Mouse (Mus musculus): ENCODE data around the gene Sash1.

DNA sequence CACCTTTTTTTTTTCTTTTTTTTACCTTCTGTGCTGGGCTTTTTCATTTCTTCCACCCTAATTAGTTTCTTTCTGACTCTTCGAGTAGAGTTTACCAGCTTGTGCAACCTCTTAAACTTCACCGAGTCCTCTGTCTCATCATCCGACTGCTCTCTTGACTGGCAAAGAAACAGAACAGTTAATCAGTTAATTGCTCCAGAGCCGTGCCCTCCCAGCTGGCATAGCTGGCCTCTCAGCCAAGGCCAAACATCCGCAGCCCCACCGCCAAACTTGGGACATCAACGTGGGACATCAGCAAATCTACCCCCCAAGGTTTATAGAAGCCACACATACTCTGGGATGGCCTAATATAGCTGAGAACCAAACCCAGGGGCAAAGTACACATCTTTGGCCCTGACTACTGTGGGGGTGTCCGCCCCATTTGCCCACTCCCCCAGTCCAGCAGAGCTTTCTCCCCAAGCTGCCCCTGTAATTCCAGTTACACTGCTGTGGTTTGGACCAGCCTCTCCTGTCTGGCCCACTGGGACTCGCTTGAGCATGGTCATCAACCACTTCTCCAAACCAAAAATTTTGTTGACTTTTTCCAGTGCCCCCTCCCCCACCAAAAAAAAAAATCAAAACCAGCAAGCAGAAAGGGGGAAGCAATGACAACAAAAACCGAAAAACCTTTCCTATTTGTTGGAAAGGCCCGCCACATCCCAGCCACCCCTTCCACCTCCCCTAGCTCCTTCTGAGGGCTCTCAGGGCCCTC, 129.1 kb downstream of the Sash1 start:
- TF ChIP-seq POLR2A (IDR thresholded peaks at IDR 0.05; ENCODE audit: control insufficient read depth, extremely low read depth, insufficient read depth, low read length, poor library complexity) (no peak), CTCF (IDR thresholded peaks at IDR 0.05; ENCODE audit: borderline replicate concordance, control insufficient read depth, extremely low read depth, insufficient read depth, low read length, poor library complexity) (no peak)
